Mouse (Mus musculus) kidney, embryonic 14.5 days (tissue): Measurements from ENCODE around the gene Tent4a. TPM values are rescaled to one million over a fixed set of nuclear protein-coding genes. Genes with fewer than 3 reads are reported as not detected.

ENCODE experiments used
- ATAC-seq: fragments of 200-750 bp; cut with Nextera tagmentation; 2 replicates; pipeline ENCODE4 v1.8.0; 2017; ENCODE audit warnings: moderate number of reproducible peaks, mild to moderate bottlenecking, moderate TSS enrichment, moderate library complexity; ENCODE audit not compliant: low FRiP score, low TSS enrichment
- H3K27ac ChIP-seq: fragments of 300-500 bp; sonication (generic); 2 replicates; pipeline ENCODE4 v1.5.1; 2014; ENCODE audit warnings: low read depth, mild to moderate bottlenecking, low read length, moderate library complexity, mixed read lengths
- H3K27me3 ChIP-seq: fragments of 300-500 bp; sonication (generic); 2 replicates; pipeline ENCODE4 v1.6.1; 2014; ENCODE audit warnings: mild to moderate bottlenecking, low read length; ENCODE audit not compliant: control insufficient read depth, insufficient read depth
- H3K36me3 ChIP-seq: fragments of 300-500 bp; sonication (generic); 2 replicates; pipeline ENCODE4 v1.6.1; 2014; ENCODE audit warnings: low read length, mixed read lengths; ENCODE audit not compliant: control insufficient read depth, insufficient read depth
- H3K4me1 ChIP-seq: fragments of 300-500 bp; sonication (generic); 2 replicates; pipeline ENCODE4 v1.6.1; 2014; ENCODE audit warnings: low read length, mixed read lengths; ENCODE audit not compliant: control insufficient read depth, insufficient read depth
- H3K4me2 ChIP-seq: fragments of 300-500 bp; sonication (generic); replicated peaks from 2 replicates; pipeline ENCODE4 v1.6.1; 2014; ENCODE audit warnings: low read depth, mild to moderate bottlenecking, low read length
- H3K4me3 ChIP-seq: fragments of 300-500 bp; sonication (generic); 2 replicates; pipeline ENCODE4 v1.5.1; 2014; ENCODE audit warnings: mild to moderate bottlenecking, low read length
- H3K9ac ChIP-seq: fragments of 300-500 bp; sonication (generic); 2 replicates; pipeline ENCODE4 v1.6.1; 2014; ENCODE audit warnings: low read depth, mild to moderate bottlenecking, low read length, moderate library complexity
- H3K9me3 ChIP-seq: fragments of 300-500 bp; sonication (generic); 2 replicates; pipeline ENCODE4 v1.6.1; 2016; ENCODE audit warnings: low read length; ENCODE audit not compliant: control insufficient read depth
- WGBS: fragments of 180-500 bp; shearing (Covaris S2); extraction: QIAGEN DNeasy Blood & Tissue Kit; methylation state at CpG from one replicate; pipeline ENCODE4 v1.1.7; 2014; 5-methylcytosine and 5-hydroxymethylcytosine counted together
- polyA plus RNA-seq: library from polyadenylated mRNA; unstranded; fragments of >200 nt; fragmentation: Nextera tagmentation; extraction: Ambion mirVana; gene quantifications from 2 replicates; pipeline ENCODE4 v1.2.1, GENCODE M21; 2014

Gene Tent4a
- polyA plus RNA-seq, 1 experiment from 2014 or later, result 8.6 TPM

GRCm38 (mm10) chr13:69457105-69457504 lies 77.3 kb downstream of the Tent4a start:
- ATAC-seq, result peak; percentile 62; the same call in 1 of the 2 replicates
- Histone ChIP-seq H3K4me3 (no peak overlapping the region), H3K9me3 (no peaks in the 10 kb centered on the region), H3K36me3 (no peaks in the 10 kb centered on the region), H3K27ac (no peak overlapping the region), H3K9ac (no peak overlapping the region), H3K27me3 (no peaks in the 10 kb centered on the region), H3K4me2 (no peak overlapping the region), H3K4me1 (no peaks in the 10 kb centered on the region)
- WGBS, result 41% methylated on average over 2 of the region's 2 CpGs

GRCm38 (mm10) chr13:69456641-69457040 lies 77.8 kb downstream of the Tent4a start:
- 79% methylated on average over 11 of the region's 11 CpGs for WGBS
- ATAC-seq, result no peak
- Histone ChIP-seq H3K9me3 (no peaks in the 10 kb centered on the region), H3K9ac (no peak overlapping the region), H3K4me2 (no peak overlapping the region), H3K27ac (no peak overlapping the region), H3K36me3 (no peaks in the 10 kb centered on the region), H3K4me1 (no peaks in the 10 kb centered on the region), H3K4me3 (no peak overlapping the region), H3K27me3 (no peaks in the 10 kb centered on the region)

- no peak overlapping the region for H3K9ac ChIP-seq
- H3K27ac ChIP-seq, result no peak overlapping the region
- no peaks in the 10 kb centered on the region for H3K36me3 ChIP-seq
- no peaks in the 10 kb centered on the region for H3K27me3 ChIP-seq
- no peaks in the 10 kb centered on the region for H3K9me3 ChIP-seq
- no peaks in the 10 kb centered on the region for H3K4me1 ChIP-seq
- H3K4me2 ChIP-seq, result no peak overlapping the region
- WGBS, result 72% methylated on average over 14 of the region's 14 CpGs
- no peak overlapping the region for H3K4me3 ChIP-seq
- no peak; the same call in 1 of the 2 replicates for ATAC-seq
These were observed 78.8 kb downstream of the Tent4a start for GRCm38 (mm10) chr13:69455476-69456175.

Other genes starting within 250 kb of the Tent4a start
- 88.5 and 142 TPM in 2 replicates for gene Nsun2, start 871 bp downstream of the Tent4a start, polyA plus RNA-seq
- gene Srd5a1, start 76.8 kb upstream of the Tent4a start, polyA plus RNA-seq, result 18.1 and 24.1 TPM in 2 replicates
- gene Ube2ql1, start 205.3 kb upstream of the Tent4a start, polyA plus RNA-seq, result 0.73 and 1.1 TPM in 2 replicates